Mouse (Mus musculus) intestine, postnatal 0 days (tissue): ENCODE results near the gene Vasp. TPM values are rescaled to one million over a fixed set of nuclear protein-coding genes. Genes with fewer than 3 reads are reported as not detected.

Experiments
- ATAC-seq: fragments of 200-750 bp; cut with Nextera tagmentation; 2 replicates; pipeline ENCODE4 v1.8.0; 2017; ENCODE audit warnings: mild to moderate bottlenecking, moderate TSS enrichment, moderate library complexity
- H3K27ac ChIP-seq: fragments of 300-500 bp; sonication (generic); 2 replicates; pipeline ENCODE4 v1.5.1; 2014; ENCODE audit warnings: mild to moderate bottlenecking, low read depth, low read length, moderate library complexity
- H3K27me3 ChIP-seq: fragments of 300-500 bp; sonication (generic); replicated peaks from 2 replicates; pipeline ENCODE4 v1.6.1; 2014; ENCODE audit warnings: low read length, mixed read lengths; ENCODE audit not compliant: control insufficient read depth, insufficient read depth
- H3K36me3 ChIP-seq: fragments of 300-500 bp; sonication (generic); 2 replicates; pipeline ENCODE4 v1.6.1; 2014; ENCODE audit warnings: mild to moderate bottlenecking, moderate library complexity; ENCODE audit not compliant: control insufficient read depth, insufficient read depth
- H3K4me1 ChIP-seq: fragments of 300-500 bp; sonication (generic); replicated peaks from 2 replicates; pipeline ENCODE4 v1.6.1; 2014; ENCODE audit warnings: antibody characterized with exemption, low read length, mixed read lengths; ENCODE audit not compliant: control insufficient read depth, insufficient read depth
- H3K4me2 ChIP-seq: fragments of 300-500 bp; sonication (generic); replicated peaks from 2 replicates; pipeline ENCODE4 v1.6.1; 2014; ENCODE audit warnings: low read depth, mild to moderate bottlenecking, moderate library complexity
- H3K4me3 ChIP-seq: fragments of 300-500 bp; sonication (generic); 2 replicates; pipeline ENCODE4 v1.5.1; 2014; ENCODE audit warnings: low read depth, low read length
- H3K9ac ChIP-seq: fragments of 300-500 bp; sonication (generic); 2 replicates; pipeline ENCODE4 v1.6.1; 2014; ENCODE audit warnings: mild to moderate bottlenecking, low read depth, low read length
- H3K9me3 ChIP-seq: fragments of 300-500 bp; sonication (generic); 2 replicates; pipeline ENCODE4 v1.6.1; 2016; ENCODE audit warnings: mixed run types; ENCODE audit not compliant: control insufficient read depth
- CTCF ChIP-seq: sonication (generic); IDR thresholded peaks from 2 replicates; pipeline ENCODE4 v1.5.1; 2016; ENCODE audit warnings: low read depth, mild to moderate bottlenecking, control low read depth, antibody characterized with exemption, moderate library complexity
- WGBS: fragments of 180-500 bp; shearing (Covaris S2); extraction: QIAGEN DNeasy Blood & Tissue Kit; methylation state at CpG from one replicate; pipeline ENCODE4 v1.1.7; 2014; 5-methylcytosine and 5-hydroxymethylcytosine counted together
- polyA plus RNA-seq: library from polyadenylated mRNA; unstranded; fragments of >200 nt; fragmentation: Nextera tagmentation; extraction: Ambion mirVana; gene quantifications from 2 replicates; pipeline ENCODE4 v1.2.1, GENCODE M21; 2015

Vasp gene
- polyA plus RNA-seq, 1 experiment from 2014 or later, result 98.5 TPM

- peak; percentile 65 for ATAC-seq
- Histone ChIP-seq H3K4me2 (peak overlapping the region; percentile 58), H3K4me1 (peaks cover 4% of the 10 kb centered on the region), H3K9me3 (no peaks in the 10 kb centered on the region), H3K9ac (peak overlapping the region; percentile 18; the same call in 1 of the 2 replicates), H3K36me3 (no peaks in the 10 kb centered on the region), H3K4me3 (peak overlapping the region; percentile 43), H3K27me3 (peaks cover 44% of the 10 kb centered on the region), H3K27ac (no peak overlapping the region)
- TF ChIP-seq CTCF, result peak; percentile 98
- under 1% methylated on average over 29 of the region's 29 CpGs for WGBS
These were observed 29.1 kb upstream of the Vasp start for GRCm38 (mm10) chr7:19300501-19301421.

GRCm38 (mm10) chr7:19299194-19299593 lies 27.6 kb upstream of the Vasp start:
- H3K36me3 ChIP-seq, result no peaks in the 10 kb centered on the region
- TF ChIP-seq CTCF, result peak; percentile 87
- H3K4me3 ChIP-seq, result no peak overlapping the region
- no peak for ATAC-seq
- no peak overlapping the region for H3K4me2 ChIP-seq
- H3K9me3 ChIP-seq, result no peaks in the 10 kb centered on the region
- no peak overlapping the region for H3K27ac ChIP-seq
- WGBS, result 17% methylated on average over 3 of the region's 3 CpGs
- H3K9ac ChIP-seq, result no peak overlapping the region
- H3K27me3 ChIP-seq, result peaks cover 28% of the 10 kb centered on the region
- peaks cover 4% of the 10 kb centered on the region for H3K4me1 ChIP-seq

- H3K27me3 ChIP-seq, result peaks cover 14% of the 10 kb centered on the region
- no peaks in the 10 kb centered on the region for H3K36me3 ChIP-seq
- H3K4me1 ChIP-seq, result peaks cover 4% of the 10 kb centered on the region
- TF ChIP-seq CTCF, result no peak
- WGBS, result 86% methylated on average over 5 of the region's 5 CpGs
- no peak overlapping the region for H3K4me2 ChIP-seq
- no peak overlapping the region for H3K4me3 ChIP-seq
- no peak for ATAC-seq
- H3K27ac ChIP-seq, result no peak overlapping the region
- no peak overlapping the region for H3K9ac ChIP-seq
- no peaks in the 10 kb centered on the region for H3K9me3 ChIP-seq
These were observed 26.2 kb upstream of the Vasp start for GRCm38 (mm10) chr7:19297794-19298193.

GRCm38 (mm10) chr7:19297034-19297433 lies 25.4 kb upstream of the Vasp start:
- Histone ChIP-seq H3K27me3 (peaks cover 7% of the 10 kb centered on the region; the same call in 1 of the 2 replicates), H3K9ac (no peak overlapping the region), H3K9me3 (no peaks in the 10 kb centered on the region), H3K36me3 (no peaks in the 10 kb centered on the region), H3K4me1 (peaks cover 4% of the 10 kb centered on the region), H3K4me2 (no peak overlapping the region), H3K4me3 (no peak overlapping the region), H3K27ac (no peak overlapping the region)
- ATAC-seq, result no peak
- WGBS, result 85% methylated on average over 6 of the region's 6 CpGs
- TF ChIP-seq CTCF, result peak; percentile 32; the same call in 1 of the 2 replicates

- peak overlapping the region; percentile 66 for H3K4me2 ChIP-seq
- peak; percentile 67 for ATAC-seq
- H3K27me3 ChIP-seq, result no peaks in the 10 kb centered on the region
- WGBS, result 19% methylated on average over 21 of the region's 22 CpGs
- no peaks in the 10 kb centered on the region; the same call in 1 of the 2 replicates for H3K4me1 ChIP-seq
- no peaks in the 10 kb centered on the region for H3K9me3 ChIP-seq
- TF ChIP-seq CTCF, result peak; percentile 92
- peak overlapping the region; percentile 27 for H3K9ac ChIP-seq
- no peak overlapping the region for H3K27ac ChIP-seq
- H3K4me3 ChIP-seq, result peak overlapping the region; percentile 29
- H3K36me3 ChIP-seq, result no peaks in the 10 kb centered on the region
These were observed 24.0 kb upstream of the Vasp start for GRCm38 (mm10) chr7:19295503-19296185.

- H3K9ac ChIP-seq, result 0 out of 2 replicates have a peak overlapping the region, but pooled peaks have one; percentile 11
- H3K27me3 ChIP-seq, result no peaks in the 10 kb centered on the region
- no peaks in the 10 kb centered on the region; the same call in 1 of the 2 replicates for H3K4me1 ChIP-seq
- TF ChIP-seq CTCF, result no peak
- H3K27ac ChIP-seq, result no peak overlapping the region
- H3K9me3 ChIP-seq, result no peaks in the 10 kb centered on the region
- H3K4me2 ChIP-seq, result peak overlapping the region; percentile 66
- H3K36me3 ChIP-seq, result no peaks in the 10 kb centered on the region
- H3K4me3 ChIP-seq, result peak overlapping the region; percentile 42
- 2% methylated on average over 19 of the region's 20 CpGs for WGBS
- no peak for ATAC-seq
These were observed 19.5 kb upstream of the Vasp start for GRCm38 (mm10) chr7:19290969-19291596.
